Mouse (Mus musculus) embryonic facial prominence, embryonic 12.5 days (tissue): ENCODE data around the gene Slc44a5. TPM values are rescaled to one million over a fixed set of nuclear protein-coding genes. Genes with fewer than 3 reads are reported as not detected.
A peak's percentile ranks its signal among the peaks of the same experiment; 100 is the strongest.

ENCODE experiments used
- ATAC-seq: fragments of 200-750 bp; cut with Nextera tagmentation; 2 replicates; pipeline ENCODE4 v1.8.0; 2017; ENCODE audit not compliant: insufficient number of reproducible peaks, insufficient read depth, low FRiP score, low TSS enrichment
- H3K27ac ChIP-seq: fragments of 300-500 bp; sonication (generic); 2 replicates; pipeline ENCODE4 v1.5.1; 2016; ENCODE audit warnings: mild to moderate bottlenecking
- H3K27me3 ChIP-seq: fragments of 300-500 bp; sonication (generic); 2 replicates; pipeline ENCODE4 v1.6.1; 2016; ENCODE audit warnings: mild to moderate bottlenecking, moderate library complexity
- H3K36me3 ChIP-seq: fragments of 300-500 bp; sonication (generic); 2 replicates; pipeline ENCODE4 v1.6.1; 2016; ENCODE audit warnings: mild to moderate bottlenecking
- H3K4me1 ChIP-seq: fragments of 300-500 bp; sonication (generic); 2 replicates; pipeline ENCODE4 v1.6.1; 2016
- H3K4me2 ChIP-seq: fragments of 300-500 bp; sonication (generic); replicated peaks from 2 replicates; pipeline ENCODE4 v1.6.1; 2016; ENCODE audit warnings: mild to moderate bottlenecking, moderate library complexity
- H3K4me3 ChIP-seq: fragments of 300-500 bp; sonication (generic); 2 replicates; pipeline ENCODE4 v1.5.1; 2016; ENCODE audit warnings: mild to moderate bottlenecking
- H3K9ac ChIP-seq: fragments of 300-500 bp; sonication (generic); 2 replicates; pipeline ENCODE4 v1.6.1; 2016; ENCODE audit warnings: mild to moderate bottlenecking, moderate library complexity
- H3K9me3 ChIP-seq: fragments of 300-500 bp; sonication (generic); 2 replicates; pipeline ENCODE4 v1.6.1; 2016; ENCODE audit warnings: mild to moderate bottlenecking, moderate library complexity
- whole genome bisulfite sequencing: fragments of 180-500 bp; shearing (Covaris S2); methylation state at CpG from one replicate; pipeline ENCODE4 v1.1.7; 2016; 5-methylcytosine and 5-hydroxymethylcytosine counted together
- polyA plus RNA-seq: library from polyadenylated mRNA; unstranded; fragments of >200 nt; fragmentation: Nextera tagmentation; extraction: Ambion mirVana; gene quantifications from 2 replicates; pipeline ENCODE4 v1.2.1, GENCODE M21; 2016

Slc44a5 gene
- polyA plus RNA-seq, 1 experiment from 2014 or later: 2.1 TPM

DNA sequence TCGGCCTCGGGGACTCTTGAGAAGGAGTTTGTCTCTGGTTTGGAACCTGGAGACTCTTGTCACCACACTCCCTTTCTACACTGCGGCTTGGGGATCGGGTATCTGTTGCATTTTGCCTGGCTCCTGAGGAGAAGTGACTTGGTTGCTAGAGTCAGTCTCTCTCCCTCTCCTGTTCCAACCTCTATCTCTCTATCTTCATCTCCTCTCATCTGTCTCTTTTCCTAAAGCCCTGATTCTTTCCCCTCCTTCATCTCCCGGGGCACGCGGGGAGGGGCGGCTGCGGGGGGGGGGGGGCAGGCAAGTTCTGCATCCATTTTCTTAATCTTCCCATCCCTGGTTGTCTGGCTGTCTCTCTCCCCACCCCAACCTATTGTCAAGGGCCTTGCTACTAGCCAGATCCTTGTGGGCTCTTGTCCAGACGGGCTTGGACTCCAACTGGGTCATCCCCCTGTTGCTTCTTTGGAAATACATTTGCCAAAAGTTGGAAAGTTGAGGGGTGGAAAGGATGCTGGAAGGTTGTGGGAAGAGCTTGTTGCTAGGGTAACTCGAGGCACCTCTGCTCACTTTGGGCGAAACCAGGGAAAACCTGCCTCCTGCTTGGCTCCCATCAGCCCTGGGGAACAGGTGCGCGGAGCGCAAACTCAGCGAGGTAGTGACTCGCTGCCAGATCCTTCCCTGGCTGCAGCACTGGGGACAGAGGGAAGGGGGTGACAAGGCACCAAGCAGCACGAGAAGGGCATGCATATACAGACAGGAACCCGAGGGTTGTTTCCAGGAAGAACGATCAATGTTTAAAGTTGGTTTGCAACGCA is 919 bp downstream of the Slc44a5 start:
- Histone ChIP-seq H3K9ac (peak overlapping the region; percentile 70), H3K4me2 (peak overlapping the region; percentile 97), H3K27me3 (peaks cover 46% of the 10 kb centered on the region), H3K27ac (no peak overlapping the region), H3K36me3 (no peaks in the 10 kb centered on the region), H3K4me3 (peak overlapping the region; percentile 60), H3K4me1 (peaks cover 13% of the 10 kb centered on the region), H3K9me3 (no peaks in the 10 kb centered on the region)
- peak; percentile 29; the same call in 1 of the 2 replicates for ATAC-seq
- WGBS: 4% methylated on average over 21 of the region's 21 CpGs

DNA sequence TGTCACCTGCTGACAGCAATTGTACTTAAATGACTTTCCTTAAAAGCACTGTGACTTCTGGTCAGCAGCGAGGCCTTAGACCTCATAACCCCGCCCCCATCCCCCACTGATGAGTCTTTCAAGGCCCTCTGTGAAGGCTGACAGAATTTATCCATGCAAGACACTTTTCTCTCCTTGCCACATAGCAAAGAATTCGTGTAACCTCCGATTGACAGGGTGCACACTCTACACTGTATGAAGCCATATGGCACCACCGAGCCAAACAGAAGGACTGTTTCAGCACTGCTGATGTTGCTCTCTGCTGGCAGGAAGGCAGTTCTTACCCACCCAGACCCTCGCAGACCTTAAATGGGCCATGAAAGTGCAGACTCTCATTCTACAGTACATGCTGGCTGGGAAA is 1.8 kb downstream of the Slc44a5 start:
- no peak overlapping the region for H3K9ac ChIP-seq
- WGBS: 8% methylated on average over 6 of the region's 6 CpGs
- H3K9me3 ChIP-seq: no peaks in the 10 kb centered on the region
- no peak for ATAC-seq
- H3K4me1 ChIP-seq: peaks cover 13% of the 10 kb centered on the region
- no peak overlapping the region for H3K4me3 ChIP-seq
- H3K27ac ChIP-seq: no peak overlapping the region
- H3K27me3 ChIP-seq: peaks cover 46% of the 10 kb centered on the region
- H3K4me2 ChIP-seq: no peak overlapping the region
- no peaks in the 10 kb centered on the region for H3K36me3 ChIP-seq

DNA sequence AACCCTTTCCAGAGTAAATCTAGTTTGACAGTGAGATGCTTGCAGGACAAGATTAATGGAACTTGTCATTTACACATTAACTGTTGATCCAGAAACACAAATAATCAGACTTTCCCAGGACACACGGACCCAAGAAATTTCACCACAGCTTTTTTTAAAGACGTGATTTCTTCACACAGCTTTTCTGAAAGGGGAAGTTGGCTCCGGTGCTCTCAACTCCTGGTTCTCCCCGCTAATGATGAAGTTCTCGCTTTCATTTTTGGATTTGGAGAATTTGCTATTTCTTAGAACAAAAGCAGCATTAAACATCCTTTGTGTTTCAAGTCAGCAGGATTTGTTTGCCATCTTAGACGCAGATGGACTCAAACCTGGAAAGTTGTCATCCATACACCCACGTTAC is 2.6 kb downstream of the Slc44a5 start:
- no peak overlapping the region for H3K9ac ChIP-seq
- peaks cover 46% of the 10 kb centered on the region for H3K27me3 ChIP-seq
- ATAC-seq: no peak
- no peak overlapping the region for H3K27ac ChIP-seq
- 84% methylated on average over 7 of the region's 7 CpGs for WGBS
- H3K4me2 ChIP-seq: no peak overlapping the region
- H3K4me3 ChIP-seq: no peak overlapping the region
- no peaks in the 10 kb centered on the region for H3K36me3 ChIP-seq
- H3K4me1 ChIP-seq: peaks cover 13% of the 10 kb centered on the region
- H3K9me3 ChIP-seq: no peaks in the 10 kb centered on the region

DNA sequence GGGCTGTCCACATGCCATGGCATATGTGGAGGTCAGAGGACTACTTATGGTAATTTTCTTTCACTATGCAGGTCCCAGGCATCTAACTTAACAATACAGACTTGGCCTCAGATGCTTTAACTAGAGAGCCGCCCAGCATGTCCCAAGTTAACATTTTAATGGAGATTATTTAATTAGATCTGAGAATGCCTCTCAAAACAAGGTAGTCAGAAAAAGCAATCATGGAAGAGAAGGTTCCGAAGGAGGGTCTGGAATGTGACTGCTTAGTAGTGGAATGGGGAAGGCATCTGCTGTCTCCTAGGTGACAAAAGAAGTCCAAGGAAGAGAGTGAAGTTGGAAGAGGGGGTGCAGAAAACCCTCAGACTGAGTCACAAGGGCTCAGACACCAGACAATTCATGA is 7.4 kb downstream of the Slc44a5 start:
- Histone ChIP-seq H3K9me3 (no peaks in the 10 kb centered on the region), H3K4me2 (no peak overlapping the region), H3K4me1 (no peaks in the 10 kb centered on the region), H3K27me3 (0 out of 2 replicates have a peak, but pooled peaks cover 4% of the 10 kb centered on the region), H3K9ac (no peak overlapping the region), H3K4me3 (no peak overlapping the region), H3K27ac (no peak overlapping the region), H3K36me3 (no peaks in the 10 kb centered on the region)
- ATAC-seq: no peak
- WGBS: 41% methylated on average over 2 of the region's 2 CpGs

DNA sequence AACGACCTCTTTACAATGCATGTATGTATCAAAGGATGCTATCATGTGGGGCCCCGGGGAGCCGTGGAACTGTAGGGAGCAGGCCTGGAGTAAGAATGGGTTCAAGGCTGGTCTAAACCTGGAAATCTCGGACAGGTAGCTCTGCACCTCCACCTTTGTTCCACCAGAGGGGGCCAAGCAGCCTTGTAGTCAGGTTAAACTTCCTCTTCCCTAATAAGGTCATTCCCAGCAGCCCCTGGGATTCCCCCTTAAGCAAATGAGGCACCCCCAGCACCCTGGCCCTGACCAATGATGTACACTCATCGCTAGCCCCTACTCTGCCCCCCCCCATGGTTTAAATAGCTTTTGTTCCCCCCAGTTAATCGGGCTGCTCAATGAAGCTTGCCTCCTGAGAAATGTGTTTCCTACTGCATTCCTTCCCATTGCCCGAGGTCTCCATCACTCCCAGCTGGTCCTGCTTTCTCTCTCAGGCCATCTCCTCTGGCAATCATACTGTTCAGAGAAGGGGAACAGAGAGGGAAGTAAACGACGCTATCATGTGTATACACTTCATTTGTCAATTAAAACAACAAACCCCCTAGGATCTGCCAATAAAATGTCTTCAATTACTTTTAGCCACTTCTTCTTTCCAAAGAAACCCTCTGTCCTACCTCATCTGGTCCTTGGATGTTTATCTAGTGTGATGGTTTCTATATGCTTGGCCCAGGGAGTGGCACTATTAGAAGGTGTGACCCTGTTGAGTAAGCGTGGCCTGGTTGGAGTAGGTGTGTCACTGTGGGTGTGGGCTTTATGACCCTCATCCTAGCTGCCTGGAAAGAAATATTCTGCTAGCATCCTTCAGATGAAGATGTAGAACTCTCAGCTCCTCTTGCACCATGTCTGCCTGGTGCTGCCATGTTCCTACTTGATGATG is 11.4 kb downstream of the Slc44a5 start:
- 57% methylated on average over 10 of the region's 10 CpGs for WGBS
- H3K27ac ChIP-seq: no peak overlapping the region
- H3K4me1 ChIP-seq: no peaks in the 10 kb centered on the region
- no peak for ATAC-seq
- no peaks in the 10 kb centered on the region for H3K36me3 ChIP-seq
- no peaks in the 10 kb centered on the region for H3K9me3 ChIP-seq
- no peaks in the 10 kb centered on the region for H3K27me3 ChIP-seq
- H3K4me2 ChIP-seq: no peak overlapping the region
- H3K4me3 ChIP-seq: no peak overlapping the region
- no peak overlapping the region for H3K9ac ChIP-seq

DNA sequence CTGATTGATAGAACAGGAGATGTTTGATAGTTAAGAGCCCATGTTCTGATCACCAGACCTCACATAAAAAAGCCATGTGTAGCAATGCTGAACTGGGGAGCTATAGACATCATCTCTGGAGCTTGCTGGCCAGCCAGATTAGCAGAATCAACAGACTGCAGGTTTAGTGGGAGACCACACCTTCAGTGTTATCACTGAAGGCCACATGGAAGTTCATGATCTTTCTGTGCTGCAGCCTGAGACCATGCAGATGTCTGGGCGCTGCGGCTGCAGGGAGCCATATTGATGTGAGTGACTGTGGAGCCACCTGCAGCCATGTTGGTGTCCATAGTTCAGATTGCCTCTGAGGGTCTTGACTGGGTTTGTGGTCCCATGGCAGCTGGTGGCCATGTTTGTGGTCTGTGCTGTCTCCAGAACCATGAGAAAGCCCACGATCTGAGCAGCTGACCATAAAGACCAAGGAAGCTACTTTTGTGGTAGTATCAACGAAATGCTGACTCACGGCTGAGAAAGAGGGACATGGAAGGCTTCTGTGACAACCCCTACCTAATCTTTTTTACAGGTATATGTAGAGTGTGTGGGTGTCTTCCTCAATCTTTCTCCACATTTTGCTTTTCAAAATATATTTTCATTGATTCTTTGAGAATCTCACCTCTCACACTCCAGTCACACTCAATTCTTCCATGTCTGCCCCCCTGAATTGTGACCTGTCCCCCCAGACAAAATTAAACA is 26.7 kb downstream of the Slc44a5 start:
- no peak overlapping the region for H3K9ac ChIP-seq
- H3K27me3 ChIP-seq: no peaks in the 10 kb centered on the region
- H3K4me1 ChIP-seq: 0 out of 2 replicates have a peak, but pooled peaks cover 6% of the 10 kb centered on the region
- H3K36me3 ChIP-seq: no peaks in the 10 kb centered on the region
- 93% methylated on average over 5 of the region's 5 CpGs for WGBS
- H3K9me3 ChIP-seq: no peaks in the 10 kb centered on the region
- no peak overlapping the region for H3K27ac ChIP-seq
- H3K4me3 ChIP-seq: no peak overlapping the region
- ATAC-seq: no peak
- no peak overlapping the region for H3K4me2 ChIP-seq

DNA sequence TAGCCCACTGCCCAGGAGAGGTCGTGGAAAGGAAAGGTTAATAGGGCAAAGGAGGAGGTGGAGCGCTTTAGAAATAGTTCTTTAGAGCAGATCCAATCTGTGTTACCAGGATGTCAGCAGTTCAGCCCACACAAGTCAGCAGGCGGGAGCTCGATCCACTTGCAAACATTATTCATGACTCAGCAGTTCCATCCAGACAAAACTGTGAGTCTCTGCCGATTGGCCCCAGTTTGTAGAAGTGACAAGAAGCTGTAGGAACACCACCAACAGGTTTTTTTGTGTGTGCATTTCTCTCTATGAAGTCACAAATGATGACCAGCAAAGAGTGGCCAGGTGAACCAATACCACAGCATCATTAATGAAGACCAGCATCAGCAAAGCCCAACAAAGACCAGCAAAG is 28.1 kb downstream of the Slc44a5 start:
- Histone ChIP-seq H3K36me3 (no peaks in the 10 kb centered on the region), H3K4me1 (0 out of 2 replicates have a peak, but pooled peaks cover 6% of the 10 kb centered on the region), H3K4me2 (no peak overlapping the region), H3K27me3 (no peaks in the 10 kb centered on the region), H3K9ac (no peak overlapping the region), H3K4me3 (no peak overlapping the region), H3K27ac (no peak overlapping the region), H3K9me3 (no peaks in the 10 kb centered on the region)
- ATAC-seq: no peak
- 79% methylated on average over 5 of the region's 5 CpGs for WGBS

DNA sequence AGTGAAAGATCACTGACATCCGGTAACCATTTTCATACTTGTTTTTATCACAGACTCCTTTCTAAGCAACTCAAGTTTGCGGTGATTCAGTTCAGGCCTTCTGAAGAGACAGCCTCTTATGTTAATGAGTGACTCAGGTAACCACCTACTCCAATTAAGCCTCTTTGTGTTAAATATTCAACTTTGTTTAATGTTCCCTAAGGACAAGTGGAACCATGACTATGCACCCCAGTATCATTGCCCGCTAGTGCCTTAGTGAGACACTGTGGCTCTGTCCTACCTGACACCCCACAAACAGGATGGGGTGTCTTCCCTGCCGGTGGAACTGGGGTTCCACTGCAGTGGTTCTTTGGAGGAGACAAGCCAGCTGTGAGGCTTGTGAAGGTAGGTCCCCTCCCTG is 73.6 kb downstream of the Slc44a5 start:
- Histone ChIP-seq H3K9ac (no peak overlapping the region), H3K4me3 (no peak overlapping the region), H3K27me3 (no peaks in the 10 kb centered on the region), H3K27ac (no peak overlapping the region), H3K36me3 (no peaks in the 10 kb centered on the region), H3K4me2 (no peak overlapping the region), H3K4me1 (no peaks in the 10 kb centered on the region; the same call in 1 of the 2 replicates), H3K9me3 (no peaks in the 10 kb centered on the region)
- no peak for ATAC-seq
- WGBS: 89% methylated on average over 4 of the region's 4 CpGs

DNA sequence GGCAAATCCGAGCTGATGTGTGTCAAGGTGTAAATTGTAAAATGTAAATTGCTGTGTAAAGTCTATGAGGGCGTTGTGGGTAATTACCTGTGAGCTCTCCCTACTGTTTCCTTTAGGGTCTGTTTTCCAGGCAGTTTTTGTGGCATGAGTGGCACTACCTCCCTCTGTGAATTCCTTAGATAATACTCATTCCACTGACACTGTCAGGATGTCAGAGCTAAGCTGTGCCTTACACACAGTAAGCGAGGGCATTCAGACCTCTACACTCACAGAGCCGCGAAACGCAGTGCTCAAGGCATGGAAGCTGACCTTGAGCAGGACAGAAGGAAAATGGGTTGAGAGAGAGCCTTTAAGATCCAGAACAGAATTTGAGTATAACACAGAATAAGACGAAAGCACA is 80.1 kb downstream of the Slc44a5 start:
- ATAC-seq: no peak
- Histone ChIP-seq H3K4me2 (no peak overlapping the region), H3K27me3 (no peaks in the 10 kb centered on the region), H3K9me3 (no peaks in the 10 kb centered on the region), H3K36me3 (no peaks in the 10 kb centered on the region), H3K4me1 (no peaks in the 10 kb centered on the region; the same call in 1 of the 2 replicates), H3K4me3 (no peak overlapping the region), H3K27ac (no peak overlapping the region), H3K9ac (no peak overlapping the region)
- WGBS: 73% methylated on average over 7 of the region's 7 CpGs

DNA sequence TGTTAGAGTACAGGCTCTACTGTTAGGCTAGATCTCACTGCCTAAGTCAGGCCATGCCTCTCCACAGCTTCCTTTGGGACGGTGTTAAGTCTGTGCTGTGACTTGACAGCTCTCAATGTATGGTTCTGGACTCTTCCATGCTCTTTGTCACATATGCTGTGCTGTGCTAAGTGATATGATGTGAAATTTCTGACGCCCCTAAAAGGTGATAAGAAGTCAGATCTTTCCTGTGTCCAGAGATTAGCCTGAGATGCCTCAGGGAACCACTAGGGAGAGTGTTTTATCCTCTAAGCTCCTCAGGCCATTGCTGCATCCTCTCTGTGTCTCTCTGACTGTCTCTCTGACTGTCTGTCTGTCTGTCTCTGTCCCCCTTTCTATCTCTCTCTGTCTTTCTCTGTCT is 84.2 kb downstream of the Slc44a5 start:
- Histone ChIP-seq H3K9ac (no peak overlapping the region), H3K4me3 (no peak overlapping the region), H3K36me3 (no peaks in the 10 kb centered on the region), H3K4me1 (no peaks in the 10 kb centered on the region), H3K27ac (no peak overlapping the region), H3K9me3 (no peaks in the 10 kb centered on the region), H3K27me3 (no peaks in the 10 kb centered on the region), H3K4me2 (no peak overlapping the region)
- WGBS: 80% methylated on average over 2 of the region's 2 CpGs
- ATAC-seq: no peak

DNA sequence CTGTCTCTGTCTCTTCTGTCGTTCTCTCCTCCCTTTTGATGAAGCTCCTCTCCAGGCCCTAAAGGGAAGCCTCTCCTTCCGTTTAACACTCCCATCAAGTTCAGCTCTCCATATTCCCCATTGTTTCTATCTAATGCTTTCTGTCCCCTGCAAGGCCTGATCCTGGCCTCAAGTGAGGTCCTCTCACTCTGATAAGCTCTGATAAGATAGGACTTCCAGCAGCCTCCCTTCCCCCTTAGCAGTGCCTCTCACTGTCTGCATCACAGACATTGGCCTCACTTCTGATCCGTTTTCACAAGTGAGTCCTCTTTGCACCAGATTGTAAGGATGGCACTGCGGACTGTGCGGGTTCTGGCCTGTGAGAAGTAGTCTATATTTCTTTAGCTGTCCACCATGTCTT is 85.0 kb downstream of the Slc44a5 start:
- Histone ChIP-seq H3K4me3 (no peak overlapping the region), H3K36me3 (no peaks in the 10 kb centered on the region), H3K4me1 (no peaks in the 10 kb centered on the region), H3K27me3 (no peaks in the 10 kb centered on the region), H3K4me2 (no peak overlapping the region), H3K9ac (no peak overlapping the region), H3K27ac (no peak overlapping the region), H3K9me3 (no peaks in the 10 kb centered on the region)
- no peak for ATAC-seq
- 86% methylated on average over 5 of the region's 5 CpGs for WGBS
